Mouse (Mus musculus): ENCODE measurements around the gene Amer1.

The Amer1 gene

DNA sequence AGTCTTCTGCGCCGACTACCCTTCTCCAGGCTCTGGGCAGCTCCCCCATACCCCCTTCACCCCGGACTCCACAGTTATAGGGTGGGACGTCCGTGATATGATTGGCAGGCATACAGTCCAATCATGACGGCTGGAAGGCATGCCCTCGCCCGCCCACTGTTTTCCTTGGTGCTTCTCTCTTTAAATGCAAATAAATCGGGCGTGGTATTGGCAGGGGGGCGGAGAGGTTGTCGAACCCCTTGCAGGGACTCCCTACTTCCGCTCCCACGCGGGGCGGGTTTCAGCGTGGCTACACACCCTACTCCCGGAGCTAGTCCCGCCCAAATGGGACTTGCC lies at the start of gene Amer1:
Gene Amer1 (minus strand): TSS at position 97 of the 336 bp plus-strand sequence.
- peak; percentile 91 to 93 for DNase-seq

DNA sequence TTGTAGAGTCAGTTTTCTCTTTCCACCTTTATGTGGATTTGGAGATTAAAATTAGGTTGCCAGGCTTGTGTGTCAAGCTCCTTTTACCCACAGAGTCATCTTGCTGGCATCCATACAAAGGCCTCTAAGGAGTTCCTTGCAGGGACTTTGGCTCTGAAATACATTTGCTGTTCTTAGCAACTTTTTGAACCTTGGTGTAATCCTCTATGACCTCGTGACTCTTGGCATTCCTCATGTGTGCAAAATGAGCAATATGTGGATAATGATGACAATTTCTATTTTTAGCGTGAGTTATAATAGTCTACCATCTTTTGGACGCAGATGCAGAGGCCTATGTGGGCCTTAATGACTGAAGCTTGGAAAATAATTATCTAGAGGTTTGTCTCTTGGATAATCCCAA lies 12.5 kb upstream of the Amer1 start:
- DNase-seq = no peak

DNA sequence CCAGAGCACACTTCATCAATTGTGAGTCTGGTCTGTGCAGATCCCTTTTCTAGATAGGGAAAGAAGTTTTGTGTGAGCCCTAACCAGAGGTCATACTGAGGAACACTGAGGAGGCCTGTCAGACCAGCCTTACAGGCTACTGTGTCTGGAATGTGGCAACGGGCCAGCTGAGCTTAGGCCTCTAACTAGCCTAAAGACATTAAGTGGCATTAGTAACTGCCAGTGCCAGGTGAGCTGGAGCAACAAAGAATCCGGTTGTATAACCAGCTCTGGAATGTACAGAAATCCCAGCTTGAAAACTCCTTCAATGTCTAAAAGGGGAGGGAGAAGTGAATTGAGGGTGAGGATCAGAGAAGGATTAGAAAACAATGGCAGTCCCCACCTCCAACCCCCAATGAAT lies 1.2 kb upstream of the Amer1 start:
- DNase-seq = peak; percentile 21 to 25

DNA sequence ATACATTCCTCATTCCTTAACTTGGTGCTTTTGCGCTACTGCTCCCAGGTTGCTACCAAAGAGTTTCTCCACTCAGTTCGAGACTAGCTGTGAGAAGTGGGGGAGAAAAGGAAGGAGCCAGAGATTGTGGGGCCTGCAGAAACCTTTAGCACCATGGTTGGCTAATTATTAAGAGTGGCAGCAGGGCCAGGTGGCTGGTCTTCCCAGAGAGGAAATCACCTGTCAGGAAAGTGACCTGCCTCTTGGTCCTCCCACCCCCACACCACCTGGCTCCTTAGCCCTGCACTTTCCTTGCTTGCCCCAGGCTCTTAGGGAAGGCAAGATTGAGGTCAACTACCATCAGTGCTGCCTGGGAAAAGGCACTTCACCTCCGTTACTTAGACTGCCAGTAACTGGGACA lies 469 bp upstream of the Amer1 start:
- peak; percentile 50 to 59 for DNase-seq

DNA sequence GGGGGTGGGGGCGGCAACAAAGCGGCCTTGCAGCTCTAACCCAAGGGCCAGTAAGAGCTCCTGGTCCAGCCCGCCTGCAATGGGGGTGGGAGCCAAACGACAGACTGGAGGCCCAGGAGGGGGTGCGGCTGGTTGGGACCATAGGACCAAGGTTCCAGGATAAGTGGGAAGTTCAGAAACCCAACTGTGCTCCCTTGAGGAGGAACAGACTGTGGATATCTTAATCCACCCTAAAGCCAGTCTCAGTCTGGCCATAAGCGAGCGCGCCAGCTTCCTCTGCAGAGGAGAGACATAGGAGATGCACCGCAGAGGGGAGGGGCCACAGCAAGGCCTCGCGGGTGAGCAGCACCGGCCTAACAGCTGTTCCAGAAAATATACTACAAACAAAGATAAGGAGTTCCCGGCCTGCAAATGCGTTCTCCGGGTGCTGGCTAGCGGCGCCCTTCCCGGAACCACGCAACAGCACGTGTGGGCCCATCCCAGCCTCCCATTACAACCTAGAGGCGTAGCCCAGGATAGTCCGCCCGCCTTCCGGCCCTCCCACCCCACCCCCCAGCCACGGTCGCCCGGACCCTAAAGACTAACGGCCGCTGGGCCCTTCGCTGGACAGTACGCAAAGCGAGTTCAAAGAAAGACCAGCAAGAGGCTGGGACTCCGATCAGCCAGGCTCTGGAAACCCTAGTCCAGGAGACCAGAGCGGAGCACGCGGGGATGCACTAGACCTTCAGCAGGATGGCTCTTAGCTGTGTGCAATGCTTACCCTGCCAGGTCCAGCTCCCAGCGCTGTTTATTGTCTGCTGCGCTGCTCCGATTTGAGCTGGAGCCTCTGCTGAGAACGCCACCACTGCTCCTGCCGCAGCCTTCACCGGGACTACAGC lies 535 bp downstream of the Amer1 start:
- DNase-seq = peak; percentile 63 to 72

DNA sequence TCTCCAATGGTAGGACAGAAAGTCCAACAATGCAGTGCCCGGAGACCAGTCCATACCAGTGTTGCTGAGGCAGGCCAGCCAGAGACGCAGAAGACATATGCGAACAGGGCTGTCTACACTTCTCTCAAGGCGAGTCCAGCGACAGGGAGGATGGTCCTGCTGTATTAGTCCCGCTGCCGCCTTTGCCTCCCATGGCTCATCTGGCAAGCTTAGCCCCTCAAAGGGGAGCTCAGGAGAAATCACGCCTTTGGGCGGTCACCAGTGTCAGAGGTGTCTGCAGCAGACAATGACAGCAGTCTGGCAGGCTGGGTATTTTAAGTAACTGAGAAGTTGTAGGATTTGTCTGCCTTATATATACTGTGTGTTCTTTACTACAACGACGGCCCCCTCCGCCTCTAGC lies 1.3 kb downstream of the Amer1 start:
- DNase-seq = peak; percentile 20 to 40

DNA sequence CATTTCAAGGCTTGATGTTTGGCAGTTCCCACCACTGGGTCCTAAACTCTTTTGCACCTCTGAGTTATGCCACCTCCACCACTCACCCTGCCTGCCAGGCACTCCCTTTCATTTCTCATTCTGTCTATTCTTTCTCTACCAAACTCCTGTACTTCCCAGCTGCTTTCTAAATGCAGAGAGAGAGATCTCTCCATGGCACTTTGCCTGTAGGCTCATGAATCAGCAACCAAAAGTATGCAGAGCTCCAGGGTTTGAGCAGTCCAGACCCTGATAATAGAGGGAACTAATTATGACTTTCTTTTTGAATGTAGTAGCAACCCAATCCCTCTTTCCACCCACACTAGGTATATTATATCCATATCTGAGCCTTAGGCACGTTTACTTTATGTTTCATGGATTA lies 2.4 kb downstream of the Amer1 start:
- DNase-seq = no peak

DNA sequence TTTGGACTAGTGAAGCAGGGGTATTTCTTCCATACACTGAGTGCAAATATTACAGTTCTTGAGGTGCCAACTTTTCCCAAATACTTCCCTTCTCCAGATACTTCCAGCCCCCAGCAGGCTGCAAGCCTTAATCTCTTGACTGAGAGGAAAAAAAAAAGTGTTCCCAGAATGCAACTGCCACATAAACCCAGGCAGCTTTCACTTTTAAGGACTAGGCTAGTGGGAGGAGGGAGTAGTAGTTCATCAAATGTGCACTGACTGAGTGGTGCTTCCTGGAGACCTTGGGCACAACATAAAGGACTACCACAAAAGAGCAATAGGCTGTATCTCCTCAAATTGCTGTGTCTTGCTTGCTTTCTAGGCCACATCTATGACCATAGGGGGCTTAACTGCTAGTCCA lies 3.4 kb downstream of the Amer1 start:
- no peak for DNase-seq

DNA sequence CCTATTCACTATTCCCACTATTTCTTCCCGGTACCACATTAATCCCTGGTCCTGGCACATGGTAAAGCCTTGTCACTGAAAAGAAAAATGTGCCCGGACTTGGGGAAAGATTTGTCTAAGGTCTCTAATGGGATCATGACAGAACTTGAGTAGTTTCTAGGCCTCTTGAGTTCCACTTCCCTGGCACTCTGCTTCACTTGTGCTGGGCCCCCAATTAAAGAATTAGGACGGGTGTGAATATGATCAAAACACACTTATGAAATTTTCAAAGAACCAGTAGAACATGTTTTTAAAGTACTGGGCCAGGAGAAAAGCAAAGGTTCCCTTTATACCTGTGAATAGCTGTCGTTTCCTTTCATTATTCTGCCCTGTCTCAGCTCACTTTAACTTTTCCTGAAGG lies 6.2 kb downstream of the Amer1 start:
- no peak for DNase-seq

DNA sequence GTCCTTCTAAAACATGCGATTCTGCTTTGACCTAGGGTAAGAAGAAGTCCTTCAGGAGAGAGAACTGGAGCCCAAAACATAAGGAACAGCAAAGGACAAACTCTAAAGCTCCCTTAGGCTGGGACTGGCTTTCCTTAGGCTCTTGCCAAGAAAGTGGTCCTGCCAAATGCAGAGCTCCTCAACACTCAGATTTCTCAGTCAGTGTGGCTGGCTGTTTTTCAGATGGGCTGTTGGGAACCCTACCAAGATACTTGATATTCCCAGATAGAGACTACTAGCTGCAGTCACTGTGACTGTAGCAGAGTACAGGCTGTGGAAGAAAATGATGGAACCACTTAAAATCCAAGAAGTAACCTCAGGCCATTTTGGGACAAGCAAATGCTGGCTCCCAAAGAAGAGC lies 7.4 kb downstream of the Amer1 start:
- peak in 1 of 2 experiments; percentile 32 for DNase-seq

DNA sequence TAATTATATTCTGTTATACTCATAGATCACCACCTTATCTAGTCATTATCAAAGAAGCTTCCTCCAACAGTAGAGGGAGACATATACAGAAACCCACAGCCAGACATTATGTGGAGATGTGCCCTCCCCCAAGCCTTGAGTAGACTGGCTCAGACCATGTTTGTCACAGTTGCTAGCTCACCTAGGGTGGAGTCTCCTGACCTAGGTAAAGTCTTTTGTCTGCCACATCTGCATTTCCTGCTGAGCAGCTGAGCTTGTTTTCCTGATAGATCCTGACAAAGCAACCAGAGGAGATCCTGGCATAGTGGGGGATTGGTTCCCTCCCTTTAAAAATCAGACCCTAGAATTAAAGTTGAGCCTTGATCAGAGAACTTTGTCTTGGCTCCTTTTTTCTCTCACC lies 71.6 kb downstream of the Amer1 start:
- no peak for DNase-seq

Measured in cerebellum, postnatal 10 days (tissue).